Mouse (Mus musculus): ENCODE measurements around the gene Dnmt3b. TPM values are rescaled to one million over a fixed set of nuclear protein-coding genes. Genes with fewer than 3 reads are reported as not detected.
"Not testable (repeated sequence)": the region's sequence is repeated elsewhere in the genome, so short reads cannot be mapped to it uniquely, and the experiment has no call there.

Gene Dnmt3b
- total RNA-seq, 2 experiments from 2014 or later = 0.56 to 0.89 TPM

DNA sequence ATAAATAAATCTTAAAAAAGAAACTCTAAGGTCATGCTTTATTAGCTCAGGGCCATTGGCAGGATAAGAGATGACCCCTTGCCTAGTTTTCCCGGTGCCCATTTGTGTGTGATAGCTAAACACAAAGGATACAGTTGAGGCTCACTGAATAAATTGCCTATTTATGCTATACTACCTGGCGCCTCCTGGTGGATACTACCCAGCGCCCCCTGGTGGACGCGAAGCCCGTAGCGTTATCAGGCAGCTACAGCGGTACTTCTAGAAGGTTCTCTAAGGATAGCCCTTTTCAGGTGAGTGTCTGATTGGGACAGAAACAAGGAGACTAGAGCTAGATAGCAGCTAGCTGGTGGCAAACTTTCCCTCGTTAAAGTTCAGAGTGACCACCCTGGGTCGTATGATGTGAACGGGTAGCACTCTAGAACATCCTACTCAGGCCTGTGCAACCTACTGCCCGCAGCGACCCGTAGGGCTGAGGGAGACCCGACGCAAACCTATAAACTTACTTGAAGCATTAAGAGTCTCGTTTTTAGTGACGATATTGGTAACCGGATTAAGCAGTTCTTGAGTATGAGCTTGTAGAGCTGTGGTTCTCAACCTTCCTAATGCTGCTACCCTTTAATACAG lies 45.3 kb downstream of the Dnmt3b start:
- Histone ChIP-seq H3K27ac (no peak overlapping the region), H3K4me3 (no peak overlapping the region)
- TF ChIP-seq CTCF (IDR thresholded peaks at IDR 0.05) = peak; percentile 75
- intact Hi-C loops (cut with DNase I) = no loop called here
- peak; percentile 58 for DNase-seq

DNA sequence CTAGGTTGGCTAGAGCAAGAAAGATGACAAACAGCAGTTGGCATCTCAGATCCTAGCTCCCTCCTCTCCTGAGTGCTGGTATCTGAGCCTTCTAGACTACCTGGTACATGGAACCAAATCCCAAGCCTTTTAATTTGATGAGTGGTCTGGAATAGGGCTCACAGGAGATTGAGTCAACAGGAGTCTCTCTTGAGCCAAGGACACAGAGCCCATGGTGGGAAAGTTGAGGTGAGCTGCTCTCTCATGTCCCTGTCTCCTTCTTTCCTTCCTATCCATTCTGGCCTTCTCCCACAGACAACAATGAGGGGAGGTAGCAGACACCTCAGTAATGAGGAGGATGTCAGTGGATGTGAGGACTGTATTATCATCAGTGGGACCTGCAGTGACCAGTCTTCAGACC lies 47.1 kb downstream of the Dnmt3b start, which contains the start of gene Dnmt3c:
Gene Dnmt3c (plus strand): TSS at position 301 of the 400 bp plus-strand sequence.
- no peak within 1 kb of the TSS for H3K4me3 ChIP-seq

DNA sequence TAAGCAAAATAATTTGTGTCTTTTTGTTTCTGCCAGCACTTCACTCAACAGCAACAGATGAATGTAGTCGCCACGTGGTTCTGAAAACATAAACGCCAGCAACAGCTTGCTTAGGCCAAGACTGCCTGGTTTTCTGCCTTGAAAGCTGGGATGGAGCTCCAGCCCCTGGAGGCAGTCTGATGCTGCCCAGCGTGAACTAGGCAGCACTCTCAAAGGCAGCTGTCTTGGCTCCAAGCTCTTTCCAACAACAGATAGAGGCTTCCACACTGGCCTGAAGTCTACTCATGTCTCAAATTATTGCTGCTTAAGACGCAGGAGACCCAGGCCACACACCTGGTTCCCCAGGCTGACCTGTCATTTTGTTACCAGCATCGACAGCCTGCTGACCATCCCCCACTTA lies 54.1 kb downstream of the Dnmt3b start:
- intact Hi-C loops (cut with DNase I) = no loop called here
- no peak for TF ChIP-seq CTCF (IDR thresholded peaks at IDR 0.05)
- H3K4me3 ChIP-seq = no peak overlapping the region
- H3K27ac ChIP-seq = no peak overlapping the region
- DNase-seq = no peak

More for the DNA sequence above, 47.1 kb downstream of the Dnmt3b start, which contains the start of gene Dnmt3c:
- no peak for TF ChIP-seq CTCF (IDR thresholded peaks at IDR 0.05)
- intact Hi-C loops (cut with DNase I) = no loop called here
- DNase-seq = no peak
- no peak within 1 kb of the TSS for H3K27ac ChIP-seq

DNA sequence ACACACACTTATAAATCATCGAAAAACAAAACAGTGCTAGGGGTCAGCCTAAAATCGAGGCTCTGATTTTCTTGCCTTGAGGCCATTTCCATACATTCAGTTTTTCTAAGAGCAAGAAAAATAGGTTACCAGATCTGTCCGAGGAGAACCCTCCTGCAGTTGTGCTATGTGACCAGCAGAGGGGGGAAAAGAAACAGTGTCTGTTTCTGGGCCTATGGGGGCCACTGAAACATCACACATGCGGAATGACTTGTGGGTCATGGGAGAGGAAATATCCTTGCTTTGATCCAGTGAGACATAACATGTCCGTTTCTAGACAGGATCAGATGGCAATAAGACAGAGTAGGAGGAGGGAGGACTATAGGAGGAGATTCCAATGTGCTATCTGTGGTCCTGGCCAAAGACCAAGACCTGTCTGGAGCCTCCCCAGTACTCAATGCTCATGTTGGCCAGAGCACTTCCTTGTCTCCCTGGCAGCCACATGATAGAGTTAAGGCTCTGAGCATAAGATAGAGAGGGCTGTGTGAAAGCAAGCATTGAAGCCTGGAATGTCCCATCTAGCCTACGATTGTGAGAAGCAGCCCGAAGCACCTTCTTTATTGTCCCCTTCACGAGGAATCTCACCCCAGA lies 61.6 kb downstream of the Dnmt3b start:
- intact Hi-C loops (cut with DNase I) = no loop called here

DNA sequence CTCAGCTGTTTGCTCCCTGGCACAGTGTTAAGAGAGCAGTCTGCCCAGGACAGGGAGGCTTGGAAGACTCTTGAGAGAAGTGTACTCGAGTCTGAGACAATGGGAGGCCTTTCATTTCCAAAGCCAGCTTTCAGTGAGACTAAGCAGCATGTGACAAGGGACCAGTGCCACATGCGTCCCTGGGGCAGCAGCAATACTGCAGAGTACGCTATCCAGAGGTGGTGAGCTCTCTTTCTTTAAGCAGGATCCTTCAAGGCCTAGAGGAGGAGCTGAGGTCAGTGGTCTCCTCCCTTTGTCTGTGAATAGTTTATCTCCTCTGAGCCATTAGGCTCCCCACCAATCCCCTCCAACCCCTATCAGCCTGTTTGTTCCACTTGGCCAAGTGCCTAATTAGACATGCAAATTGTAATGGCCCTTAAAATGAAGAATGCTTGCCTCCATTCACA lies 63.4 kb downstream of the Dnmt3b start:
- DNase-seq = no peak
- no peak overlapping the region for H3K4me3 ChIP-seq
- no peak for TF ChIP-seq CTCF (IDR thresholded peaks at IDR 0.05)
- intact Hi-C loops (cut with DNase I) = no loop called here
- H3K27ac ChIP-seq = no peak overlapping the region

More for the DNA sequence above, 61.6 kb downstream of the Dnmt3b start:
- peak; percentile 73 for TF ChIP-seq CTCF (IDR thresholded peaks at IDR 0.05)
- no peak for DNase-seq
- H3K27ac ChIP-seq = no peak overlapping the region
- H3K4me3 ChIP-seq = no peak overlapping the region

DNA sequence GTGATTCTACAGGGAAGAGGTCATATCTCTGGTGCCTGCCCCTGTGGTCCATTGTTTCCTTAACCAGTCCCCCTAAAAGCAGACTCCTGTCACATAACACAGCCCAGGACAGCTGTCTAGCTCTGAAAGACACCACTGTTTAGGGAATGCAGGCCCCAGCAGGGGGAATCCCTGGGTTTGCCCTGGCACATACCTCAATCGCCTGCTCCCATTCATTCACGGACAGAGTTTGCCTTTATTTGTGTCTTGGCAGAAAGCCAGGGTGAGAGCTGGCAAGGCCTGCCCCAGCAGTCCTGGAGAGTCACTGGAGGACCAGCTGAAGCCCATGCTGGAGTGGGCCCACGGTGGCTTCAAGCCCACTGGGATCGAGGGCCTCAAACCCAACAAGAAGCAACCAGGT lies 64.0 kb downstream of the Dnmt3b start:
- no peak for TF ChIP-seq CTCF (IDR thresholded peaks at IDR 0.05)
- no peak overlapping the region for H3K4me3 ChIP-seq
- intact Hi-C loops (cut with DNase I) = no loop called here
- no peak overlapping the region for H3K27ac ChIP-seq
- peak; percentile 26 for DNase-seq

DNA sequence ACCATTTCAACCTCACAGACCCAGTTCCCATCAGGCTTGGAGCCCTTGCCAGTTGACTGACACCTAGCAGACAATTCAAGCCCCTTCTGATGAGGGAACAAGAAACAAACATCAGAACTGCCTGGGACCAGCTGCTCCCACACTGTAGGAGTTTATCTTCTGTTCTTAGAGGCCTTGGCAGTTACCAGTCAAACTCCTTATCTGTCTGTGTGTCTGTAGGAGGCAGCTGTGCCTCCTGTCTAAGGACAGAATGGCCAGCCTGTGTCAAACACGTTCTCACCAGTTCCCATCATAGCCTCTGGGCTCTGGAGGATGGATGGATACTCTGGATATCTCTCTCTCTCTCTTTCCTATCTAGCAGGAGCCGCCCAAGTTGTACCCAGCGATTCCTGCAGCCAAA lies 68.6 kb downstream of the Dnmt3b start:
- H3K4me3 ChIP-seq; intact Hi-C loops (cut with DNase I); H3K27ac ChIP-seq; DNase-seq: not testable (repeated sequence)

DNA sequence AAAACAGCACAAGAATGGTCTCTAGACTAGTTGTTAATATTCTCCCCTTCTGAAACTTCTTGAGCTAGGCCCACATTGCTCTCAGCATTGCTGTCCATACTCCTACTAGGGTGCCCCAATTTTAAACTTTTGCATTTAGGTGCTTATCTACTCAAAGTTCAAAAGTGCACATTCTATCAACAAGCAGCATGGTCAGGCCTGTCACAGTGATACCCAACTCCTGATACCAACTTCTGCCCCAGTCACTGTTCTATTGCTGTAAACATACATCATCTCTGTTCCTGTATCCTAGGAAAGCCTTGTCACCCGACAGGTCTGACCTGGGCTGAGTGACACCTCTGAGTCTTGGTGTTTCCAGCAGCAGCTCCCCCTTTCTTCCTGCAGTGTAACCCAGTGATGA lies 73.8 kb downstream of the Dnmt3b start:
- H3K4me3 ChIP-seq = no peak overlapping the region
- DNase-seq = no peak
- intact Hi-C loops (cut with DNase I) = no loop called here
- H3K27ac ChIP-seq = no peak overlapping the region
- no peak for TF ChIP-seq CTCF (IDR thresholded peaks at IDR 0.05)

DNA sequence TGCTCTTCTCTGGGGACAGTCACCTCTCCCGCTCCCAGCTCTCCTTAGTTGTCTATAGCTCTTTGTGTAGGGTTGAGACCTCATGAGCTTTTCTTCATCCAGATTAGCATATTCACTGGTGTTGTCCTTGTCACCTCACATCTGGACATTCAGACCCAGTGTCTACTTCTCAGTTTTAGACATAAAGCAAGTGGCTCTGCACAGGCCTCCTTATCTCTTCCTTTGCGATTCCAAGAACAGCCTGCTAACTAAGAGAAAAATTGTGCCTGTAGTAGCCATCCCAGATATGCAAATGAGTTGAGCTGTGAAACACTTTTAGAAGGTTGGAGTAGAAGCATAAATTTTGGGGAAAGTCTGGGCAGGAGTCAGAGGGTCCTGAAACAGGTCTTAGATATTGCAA lies 75.2 kb downstream of the Dnmt3b start:
- intact Hi-C loops (cut with DNase I) = no loop called here
- DNase-seq = no peak
- H3K27ac ChIP-seq = no peak overlapping the region
- no peak for TF ChIP-seq CTCF (IDR thresholded peaks at IDR 0.05)
- no peak overlapping the region for H3K4me3 ChIP-seq

DNA sequence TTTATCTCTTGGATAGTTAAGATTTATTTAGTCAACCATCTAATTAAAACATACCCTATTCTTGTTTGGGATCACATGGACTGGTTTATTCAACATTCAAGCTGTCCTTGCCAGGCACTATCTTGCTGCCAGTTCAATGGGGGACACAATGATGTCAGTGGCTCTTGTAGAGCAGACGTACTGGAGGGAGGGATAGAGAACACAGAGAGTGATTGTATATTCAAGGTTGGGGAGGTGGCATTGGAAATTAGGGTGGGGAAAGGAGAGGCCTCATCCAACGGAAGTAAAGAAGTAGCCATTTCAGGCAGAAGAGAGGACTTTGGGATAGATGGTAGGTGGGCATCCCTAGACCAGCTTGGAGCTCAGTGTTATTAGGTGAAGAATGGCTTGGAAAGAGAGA lies 75.6 kb downstream of the Dnmt3b start:
- intact Hi-C loops (cut with DNase I) = no loop called here
- Histone ChIP-seq H3K27ac (no peak overlapping the region), H3K4me3 (no peak overlapping the region)
- TF ChIP-seq CTCF (IDR thresholded peaks at IDR 0.05) = no peak
- DNase-seq = no peak

DNA sequence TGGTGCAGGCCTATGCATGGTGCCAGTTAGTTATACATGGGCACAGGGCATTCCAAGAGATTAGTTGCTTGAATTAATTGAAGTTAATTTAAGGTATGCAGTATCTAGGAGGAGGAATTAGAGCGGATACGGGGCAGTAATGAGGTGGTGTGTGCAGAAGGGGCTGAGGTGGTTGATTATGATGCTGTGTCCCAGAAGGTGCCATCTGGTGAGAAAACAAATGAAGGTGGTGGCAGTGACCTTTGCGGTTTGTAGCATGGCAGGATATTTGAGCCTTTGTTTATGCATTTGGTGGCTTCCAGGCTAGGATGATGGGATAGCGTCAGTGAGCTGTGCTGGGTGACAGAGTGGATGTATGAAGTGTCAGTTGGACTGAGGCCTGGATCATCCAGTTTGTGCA lies 76.0 kb downstream of the Dnmt3b start:
- no peak for TF ChIP-seq CTCF (IDR thresholded peaks at IDR 0.05)
- intact Hi-C loops (cut with DNase I) = no loop called here
- DNase-seq = no peak

DNA sequence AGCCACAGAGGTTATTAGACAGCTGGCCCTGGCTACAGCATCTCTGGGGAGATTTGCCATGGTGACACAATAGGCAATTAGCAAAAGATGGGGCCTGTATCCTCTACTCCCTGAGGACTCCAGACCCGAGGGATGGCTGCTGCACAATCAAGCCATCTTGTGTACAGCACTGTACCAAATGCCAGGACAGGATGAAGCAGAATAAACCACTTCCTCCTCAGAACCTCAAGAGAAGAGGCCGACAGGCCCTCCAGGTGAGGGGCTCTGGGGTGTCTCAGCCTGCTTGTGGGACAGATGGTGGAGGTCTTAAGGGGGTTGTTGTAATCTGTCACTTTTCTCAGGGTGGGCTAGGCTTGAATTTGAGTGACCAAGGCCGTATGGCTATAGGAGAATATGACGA lies 84.8 kb downstream of the Dnmt3b start:
- no peak overlapping the region for H3K27ac ChIP-seq
- TF ChIP-seq CTCF (IDR thresholded peaks at IDR 0.05) = no peak
- no peak overlapping the region for H3K4me3 ChIP-seq
- intact Hi-C loops (cut with DNase I) = no loop called here
- no peak for DNase-seq

More for the DNA sequence above, 76.0 kb downstream of the Dnmt3b start:
- H3K4me3 ChIP-seq = no peak overlapping the region
- H3K27ac ChIP-seq = no peak overlapping the region

Other genes starting within 250 kb of the Dnmt3b start
- gene 4930404H24Rik, start 156.7 kb upstream of the Dnmt3b start, total RNA-seq (2021) = not detected
- gene Nol4l, start 119.5 kb upstream of the Dnmt3b start, total RNA-seq (2021) = 1 to 10 TPM; 1.0 to 1.2 TPM
- gene Commd7, start 16.7 kb upstream of the Dnmt3b start, total RNA-seq (2021) = 10 to 100 TPM in 1 of 2 experiments, 1 to 10 TPM in 1; 8.1 to 11.9 TPM
- not detected for gene Dnmt3c, start 47.2 kb downstream of the Dnmt3b start, total RNA-seq (2021)
- gene Mapre1, start 91.8 kb downstream of the Dnmt3b start, total RNA-seq (2021) = 10 to 100 TPM; 32.8 to 41.3 TPM
- not detected for gene Efcab8, start 130.5 kb downstream of the Dnmt3b start, total RNA-seq (2021)
- not detected for gene Sun5, start 221.6 kb downstream of the Dnmt3b start, total RNA-seq (2021)
- gene Bpifb2, start 225.6 kb downstream of the Dnmt3b start, total RNA-seq (2021) = not detected

Data from gastrocnemius, adult 2 months (tissue).